Mouse (Mus musculus) G1E (cell line): ENCODE data around the gene Rpusd1.

Experiments used
- CTCF ChIP-seq: IDR thresholded peaks from 2 replicates; pipeline ENCODE4 v1.5.1; 2012; ENCODE audit warnings: low read depth, low read length, inconsistent platforms, mixed read lengths
- GATA1 ChIP-seq: IDR thresholded peaks from 2 replicates; pipeline ENCODE4 v1.6.1; 2012; ENCODE audit warnings: borderline replicate concordance, low read length, inconsistent platforms, mixed read lengths
- GATA2 ChIP-seq: IDR thresholded peaks from 2 replicates; pipeline ENCODE4 v1.6.1; 2012; ENCODE audit warnings: low read depth, low read length, inconsistent platforms, borderline replicate concordance
- POLR2AphosphoS5 ChIP-seq: IDR thresholded peaks from 2 replicates; pipeline ENCODE4 v1.6.1; 2012; ENCODE audit warnings: low read depth, low read length, inconsistent platforms; ENCODE audit not compliant: insufficient replicate concordance
- TAL1 ChIP-seq: conservative IDR thresholded peaks from 2 replicates; pipeline ENCODE4 v1.6.1; 2012; ENCODE audit warnings: low read depth, low read length, inconsistent platforms, mixed read lengths

- TF ChIP-seq CTCF (no peak), TAL1 (no peak), GATA1 (no peak), POLR2AphosphoS5 (no peak), GATA2 (no peak)
Measured at GRCm38 (mm10) chr17:25681636-25682035, 45.8 kb upstream of the Rpusd1 start.
